Mouse (Mus musculus): ENCODE results near the gene F12. TPM values are rescaled to one million over a fixed set of nuclear protein-coding genes. Genes with fewer than 3 reads are reported as not detected.
A peak's percentile ranks its signal among the peaks of the same experiment; 100 is the strongest.

F12 gene
- total and polyA plus RNA-seq, 3 experiments, result not detected

DNA sequence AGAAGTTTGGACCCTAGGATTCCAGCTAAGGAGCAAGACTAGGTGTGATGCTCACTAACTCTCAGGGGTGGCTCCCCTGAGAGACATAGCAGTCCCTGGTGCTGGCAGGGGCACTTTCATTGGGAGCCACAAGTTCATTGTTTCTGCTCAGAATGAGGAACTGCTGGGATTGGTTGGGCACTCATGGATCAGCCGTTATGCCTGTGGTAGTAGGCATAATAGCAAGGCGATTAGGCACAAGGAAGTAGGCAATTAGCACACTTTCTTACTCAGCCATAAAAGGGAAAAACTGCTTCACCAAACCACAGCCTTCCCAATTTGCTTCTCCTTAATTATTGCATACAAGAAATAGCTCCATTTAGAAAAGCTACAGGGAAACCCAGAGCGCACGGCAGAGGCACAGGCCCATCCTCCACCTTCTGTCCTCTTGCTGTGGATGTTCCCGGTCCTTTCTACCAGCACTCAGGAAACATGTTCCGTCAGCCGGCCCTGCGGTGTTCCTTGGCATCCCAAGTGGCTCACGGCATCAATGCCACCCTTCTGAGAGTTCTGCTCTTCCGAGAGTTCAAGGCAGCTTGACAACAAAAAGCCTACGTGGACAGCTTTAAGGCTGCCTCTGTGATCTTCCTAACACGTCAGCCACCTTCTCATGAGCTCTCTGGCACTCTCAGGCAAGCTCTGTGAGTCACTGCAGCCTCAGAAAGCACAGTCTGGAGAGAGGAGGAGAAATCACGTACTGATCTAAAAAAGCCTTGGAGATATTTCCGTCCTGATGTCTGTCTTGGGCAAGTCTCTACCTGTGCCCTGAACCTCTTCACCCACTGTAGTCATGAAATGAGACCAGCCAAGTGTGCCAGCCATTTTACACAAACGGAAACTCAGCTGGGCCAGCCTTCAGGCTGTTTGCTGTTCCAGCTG is 22.4 kb downstream of the F12 start:
- Histone ChIP-seq H3K9me3 (replicated peaks; ENCODE audit: low read length) (no peaks in the 10 kb centered on the region), H3K36me3 (replicated peaks in 1 of 2; ENCODE audit: control insufficient read depth in 1 of 2, insufficient read depth in 1 of 2, low read length in 1 of 2) (no peaks in the 10 kb centered on the region), H3K79me2 (replicated peaks; ENCODE audit: control insufficient read depth, extremely low read depth, insufficient read depth, poor library complexity, severe bottlenecking) (no peaks in the 10 kb centered on the region), H3K4me2 (ENCODE audit: insufficient read depth, low read depth, poor library complexity, severe bottlenecking) (no peak overlapping the region), H3K4me1 (ENCODE audit: control insufficient read depth in 1 of 2, insufficient read depth in 2 of 2) (peaks cover 9 to 30% of the 10 kb centered on the region in 2 experiments), H3K27me3 (replicated peaks) (peaks cover 61% of the 10 kb centered on the region), H3K9ac (ENCODE audit: insufficient read depth, low read depth) (no peak overlapping the region), H3K4me3 (replicated peaks in 1 of 3; ENCODE audit: low read depth in 2 of 3, low read length in 2 of 3, poor library complexity in 1 of 3) (no peak overlapping the region), H3K27ac (ENCODE audit: insufficient read depth, low read depth) (no peak overlapping the region)
- dilution Hi-C loops (cut with MboI; ENCODE audit: extremely low pct_ligation_motif_present, extremely low pct_unique_long_range_greater_than_20kb, low sequenced_read_pairs) (no loop called here), in situ Hi-C loops (cut with MboI; ENCODE audit: low pct_ligation_motif_present, low pct_unique_long_range_greater_than_20kb, low sequenced_read_pairs) (no loop called here)
- DNase-seq (ENCODE audit: extremely low read depth), result peak; percentile 50
- peak; percentile 24; the same call in 1 of the 2 replicates for TF ChIP-seq ELF1 (IDR thresholded peaks at IDR 0.05; ENCODE audit: low read depth, low read length)
- no peak for TF ChIP-seq NRF1 (IDR thresholded peaks at IDR 0.05; ENCODE audit: low read depth, low read length)
- peak; percentile 72; the same call in 1 of the 2 replicates for TF ChIP-seq MEF2A (IDR thresholded peaks at IDR 0.05; ENCODE audit: borderline replicate concordance, low read depth, low read length)
- peak; percentile 55; the same call in 1 of the 2 replicates for TF ChIP-seq IRF4 (IDR thresholded peaks at IDR 0.05; ENCODE audit: low read depth, low read length)
- TF ChIP-seq BHLHE40 (IDR thresholded peaks at IDR 0.05; ENCODE audit: low read depth, low read length), result peak; percentile 57
- no peak for TF ChIP-seq MAX (IDR thresholded peaks at IDR 0.05; ENCODE audit: low read length)
- TF ChIP-seq JUND (conservative IDR thresholded peaks at IDR 0.05; ENCODE audit: low read depth, low read length), result no peak
- TF ChIP-seq TBP (conservative IDR thresholded peaks at IDR 0.05; ENCODE audit: low read depth, low read length), result 0 out of 2 replicates have a peak, but pooled peaks have one; percentile 22
- peak; percentile 52; the same call in 1 of the 2 replicates for TF ChIP-seq ETS1 (conservative IDR thresholded peaks at IDR 0.05; ENCODE audit: low read depth, low read length)
- TF ChIP-seq ZC3H11A (IDR thresholded peaks at IDR 0.05; ENCODE audit: low read depth, low read length), result no peak
- TF ChIP-seq MAFK (IDR thresholded peaks at IDR 0.05; ENCODE audit: insufficient replicate concordance, low read length), result no peak
- peak; percentile 48; the same call in 1 of the 2 replicates for TF ChIP-seq TCF12 (IDR thresholded peaks at IDR 0.05; ENCODE audit: low read depth, low read length)
- TF ChIP-seq CTCF (conservative IDR thresholded peaks at IDR 0.05 in 1 of 2, IDR thresholded peaks at IDR 0.05 in 1 of 2; ENCODE audit: low read depth in 2 of 2, low read length in 2 of 2), result no peak
- TF ChIP-seq UBTF (IDR thresholded peaks at IDR 0.05; ENCODE audit: low read depth, low read length), result no peak

DNA sequence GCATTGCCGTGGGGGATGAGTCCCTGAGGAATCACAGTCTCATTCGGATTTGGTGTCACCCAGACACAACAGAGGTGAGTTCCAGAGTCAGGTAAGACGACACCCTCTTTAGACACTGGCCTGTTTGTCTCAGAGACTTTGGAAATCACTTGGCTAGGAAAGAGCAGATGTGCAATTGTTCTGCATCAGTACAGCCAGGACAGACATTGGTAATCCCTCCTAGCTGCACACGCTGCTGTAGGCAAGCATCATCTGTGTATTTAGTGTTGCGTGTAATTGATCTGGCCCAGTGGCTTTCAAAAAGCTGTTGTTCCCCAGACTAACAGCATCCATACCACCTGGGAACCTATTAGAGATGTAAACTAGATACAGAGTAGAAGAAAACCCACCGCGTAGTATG is 23.3 kb downstream of the F12 start:
- H3K4me1 ChIP-seq (ENCODE audit: control insufficient read depth in 1 of 2, insufficient read depth in 2 of 2), result peaks cover 9 to 31% of the 10 kb centered on the region in 2 experiments
- H3K4me3 ChIP-seq (replicated peaks in 1 of 3; ENCODE audit: low read depth in 2 of 3, low read length in 2 of 3, poor library complexity in 1 of 3), result no peak overlapping the region
- no peaks in the 10 kb centered on the region for H3K9me3 ChIP-seq (replicated peaks; ENCODE audit: low read length)
- H3K27me3 ChIP-seq (replicated peaks), result peaks cover 63% of the 10 kb centered on the region
- H3K4me2 ChIP-seq (ENCODE audit: insufficient read depth, low read depth, poor library complexity, severe bottlenecking), result no peak overlapping the region
- no peak overlapping the region for H3K27ac ChIP-seq (ENCODE audit: insufficient read depth, low read depth)
- H3K9ac ChIP-seq (ENCODE audit: insufficient read depth, low read depth), result no peak overlapping the region
- TF ChIP-seq POLR2AphosphoS2 (IDR thresholded peaks at IDR 0.05; ENCODE audit: low read depth, low read length), result no peak
- in situ Hi-C loops (cut with MboI; ENCODE audit: low pct_ligation_motif_present, low pct_unique_long_range_greater_than_20kb, low sequenced_read_pairs) (no loop called here), dilution Hi-C loops (cut with MboI; ENCODE audit: extremely low pct_ligation_motif_present, extremely low pct_unique_long_range_greater_than_20kb, low sequenced_read_pairs) (no loop called here)
- no peak for DNase-seq (ENCODE audit: extremely low read depth)
- no peaks in the 10 kb centered on the region for H3K79me2 ChIP-seq (replicated peaks; ENCODE audit: control insufficient read depth, extremely low read depth, insufficient read depth, poor library complexity, severe bottlenecking)
- H3K36me3 ChIP-seq (replicated peaks in 1 of 2; ENCODE audit: control insufficient read depth in 1 of 2, insufficient read depth in 1 of 2, low read length in 1 of 2), result no peaks in the 10 kb centered on the region

Measured in CH12.LX (cell line).